Mouse (Mus musculus) testis, adult 2 months (tissue): ENCODE measurements around the gene Coq5. TPM values are rescaled to one million over a fixed set of nuclear protein-coding genes. Genes with fewer than 3 reads are reported as not detected.

Experiments used
- H3K27ac ChIP-seq: fragments of 200-500 bp; 2 replicates; pipeline ENCODE4 v1.5.1; 2012; ENCODE audit warnings: low read depth, low read length; ENCODE audit not compliant: control insufficient read depth, insufficient read depth
- H3K27me3 ChIP-seq: fragments of 200-500 bp; 2 replicates; pipeline ENCODE4 v1.6.1; 2012; ENCODE audit warnings: mild to moderate bottlenecking, low read length, moderate library complexity; ENCODE audit not compliant: control insufficient read depth, insufficient read depth
- H3K36me3 ChIP-seq: fragments of 200-500 bp; 2 replicates; pipeline ENCODE4 v1.6.1; 2012; ENCODE audit warnings: mild to moderate bottlenecking, low read length; ENCODE audit not compliant: control insufficient read depth, insufficient read depth
- H3K4me1 ChIP-seq: fragments of 200-500 bp; 2 replicates; pipeline ENCODE4 v1.6.1; 2012; ENCODE audit warnings: low read length; ENCODE audit not compliant: control insufficient read depth, insufficient read depth
- H3K4me3 ChIP-seq: fragments of 200-500 bp; 2 replicates; pipeline ENCODE4 v1.5.1; 2012; ENCODE audit warnings: low read depth, mild to moderate bottlenecking, low read length, moderate library complexity, mixed read lengths; ENCODE audit not compliant: control insufficient read depth
- CTCF ChIP-seq: fragments of 200-500 bp; IDR thresholded peaks from 2 replicates; pipeline ENCODE4 v1.5.1; 2012; ENCODE audit warnings: low read depth, mild to moderate bottlenecking, inconsistent platforms, low read length, moderate library complexity; ENCODE audit not compliant: control insufficient read depth, insufficient read depth, insufficient replicate concordance
- POLR2A ChIP-seq: fragments of 200-500 bp; IDR thresholded peaks from 2 replicates; pipeline ENCODE4 v1.6.1; 2012; ENCODE audit warnings: low read depth, mild to moderate bottlenecking, inconsistent platforms, low read length, moderate library complexity; ENCODE audit not compliant: control insufficient read depth
- polyA plus RNA-seq: library from polyadenylated mRNA; depleted of rRNA; stranded (reverse); fragments of >200 nt; gene quantifications from 2 replicates; pipeline ENCODE4 v1.2.3, GENCODE M21; 2012

The Coq5 gene
- polyA plus RNA-seq, 1 experiment = 12.2 TPM

GRCm38 (mm10) chr5:115256909-115257546 is 22.4 kb upstream of the Coq5 start:
- H3K36me3 ChIP-seq = peaks cover 7% of the 10 kb centered on the region

GRCm38 (mm10) chr5:115260356-115260755 is 19.1 kb upstream of the Coq5 start:
- no peaks in the 10 kb centered on the region; the same call in none of the 2 replicates for H3K4me1 ChIP-seq
- H3K27me3 ChIP-seq = no peaks in the 10 kb centered on the region
- no peak for TF ChIP-seq CTCF
- TF ChIP-seq POLR2A = no peak
- peaks cover 5% of the 10 kb centered on the region for H3K36me3 ChIP-seq
- H3K27ac ChIP-seq = no peak overlapping the region
- no peak overlapping the region for H3K4me3 ChIP-seq

More at GRCm38 (mm10) chr5:115256909-115257546, 22.4 kb upstream of the Coq5 start:
- TF ChIP-seq POLR2A = no peak
- no peak for TF ChIP-seq CTCF
- Histone ChIP-seq H3K4me1 (no peaks in the 10 kb centered on the region; the same call in 1 of the 2 replicates), H3K27me3 (no peaks in the 10 kb centered on the region), H3K27ac (no peak overlapping the region), H3K4me3 (no peak overlapping the region)

GRCm38 (mm10) chr5:115261141-115261540 is 18.3 kb upstream of the Coq5 start:
- no peak for TF ChIP-seq POLR2A
- no peak for TF ChIP-seq CTCF
- H3K36me3 ChIP-seq = peaks cover 5% of the 10 kb centered on the region
- H3K27ac ChIP-seq = no peak overlapping the region
- no peaks in the 10 kb centered on the region; the same call in none of the 2 replicates for H3K4me1 ChIP-seq
- H3K27me3 ChIP-seq = no peaks in the 10 kb centered on the region
- no peak overlapping the region for H3K4me3 ChIP-seq

GRCm38 (mm10) chr5:115261880-115262279 is 17.6 kb upstream of the Coq5 start:
- peaks cover 5% of the 10 kb centered on the region for H3K36me3 ChIP-seq

GRCm38 (mm10) chr5:115262502-115263291 is 16.8 kb upstream of the Coq5 start:
- Histone ChIP-seq H3K27ac (no peak overlapping the region), H3K4me3 (no peak overlapping the region), H3K36me3 (peaks cover 4% of the 10 kb centered on the region), H3K27me3 (no peaks in the 10 kb centered on the region), H3K4me1 (peaks cover 6% of the 10 kb centered on the region)
- TF ChIP-seq POLR2A = no peak
- TF ChIP-seq CTCF = no peak

More at GRCm38 (mm10) chr5:115261880-115262279, 17.6 kb upstream of the Coq5 start:
- Histone ChIP-seq H3K4me1 (peaks cover 3% of the 10 kb centered on the region), H3K4me3 (no peak overlapping the region), H3K27ac (no peak overlapping the region), H3K27me3 (no peaks in the 10 kb centered on the region)
- TF ChIP-seq POLR2A (no peak), CTCF (no peak)

- no peaks in the 10 kb centered on the region for H3K27me3 ChIP-seq
- TF ChIP-seq POLR2A = no peak
- no peak overlapping the region for H3K27ac ChIP-seq
- no peaks in the 10 kb centered on the region for H3K36me3 ChIP-seq
- no peak overlapping the region for H3K4me3 ChIP-seq
- peaks cover 8% of the 10 kb centered on the region for H3K4me1 ChIP-seq
These were observed 13.1 kb upstream of the Coq5 start for GRCm38 (mm10) chr5:115266340-115266739.

GRCm38 (mm10) chr5:115266787-115267468 is 12.5 kb upstream of the Coq5 start:
- H3K4me3 ChIP-seq = no peak overlapping the region
- H3K27me3 ChIP-seq = no peaks in the 10 kb centered on the region
- peaks cover 9% of the 10 kb centered on the region for H3K4me1 ChIP-seq
- H3K27ac ChIP-seq = no peak overlapping the region
- no peaks in the 10 kb centered on the region for H3K36me3 ChIP-seq
- no peak for TF ChIP-seq CTCF
- TF ChIP-seq POLR2A = no peak
